Mouse (Mus musculus) liver, postnatal 0 days (tissue): ENCODE results near the gene Rpain. TPM values are rescaled to one million over a fixed set of nuclear protein-coding genes. Genes with fewer than 3 reads are reported as not detected.

Experiments
- ATAC-seq: fragments of 200-750 bp; cut with Nextera tagmentation; 2 replicates; pipeline ENCODE4 v1.8.0; 2017; ENCODE audit warnings: mild to moderate bottlenecking, moderate library complexity
- DNase-seq: peaks from one replicate; pipeline ENCODE4 v3.0.0-alpha.2; 2016
- H3K27ac ChIP-seq: fragments of 300-500 bp; sonication (generic); 2 replicates; pipeline ENCODE4 v1.5.1; 2014; ENCODE audit warnings: antibody characterized with exemption, moderate library complexity, mild to moderate bottlenecking, low read depth
- H3K27me3 ChIP-seq: fragments of 300-500 bp; sonication (generic); 2 replicates; pipeline ENCODE4 v1.6.1; 2014; ENCODE audit warnings: low read length, control low read depth, mixed read lengths; ENCODE audit not compliant: insufficient read depth
- H3K36me3 ChIP-seq: fragments of 300-500 bp; sonication (generic); replicated peaks from 2 replicates; pipeline ENCODE4 v1.6.1; 2014; ENCODE audit warnings: mild to moderate bottlenecking, control low read depth, low read length, moderate library complexity, mixed read lengths; ENCODE audit not compliant: insufficient read depth
- H3K4me1 ChIP-seq: fragments of 300-500 bp; sonication (generic); 2 replicates; pipeline ENCODE4 v1.6.1; 2014; ENCODE audit warnings: antibody characterized with exemption, mild to moderate bottlenecking, control low read depth; ENCODE audit not compliant: insufficient read depth
- H3K4me2 ChIP-seq: fragments of 300-500 bp; sonication (generic); 2 replicates; pipeline ENCODE4 v1.6.1; 2014; ENCODE audit warnings: low read depth, mild to moderate bottlenecking, low read length, moderate library complexity, mixed read lengths
- H3K4me3 ChIP-seq: fragments of 300-500 bp; sonication (generic); 2 replicates; pipeline ENCODE4 v1.5.1; 2014; ENCODE audit warnings: low read depth, low read length
- H3K9ac ChIP-seq: fragments of 300-500 bp; sonication (generic); replicated peaks from 2 replicates; pipeline ENCODE4 v1.6.1; 2014; ENCODE audit warnings: mild to moderate bottlenecking, moderate library complexity
- H3K9me3 ChIP-seq: fragments of 300-500 bp; sonication (generic); 2 replicates; pipeline ENCODE4 v1.6.1; 2016; ENCODE audit warnings: mild to moderate bottlenecking, control low read depth, low read length, mixed read lengths
- CTCF ChIP-seq: sonication (generic); IDR thresholded peaks from 2 replicates; pipeline ENCODE4 v1.5.1; 2016; ENCODE audit warnings: antibody characterized with exemption, low read depth
- EP300 ChIP-seq: IDR thresholded peaks from 2 replicates; pipeline ENCODE4 v1.6.1; 2016; ENCODE audit warnings: antibody characterized with exemption, low read depth, mild to moderate bottlenecking
- WGBS: fragments of 180-500 bp; shearing (Covaris S2); extraction: QIAGEN DNeasy Blood & Tissue Kit; methylation state at CpG from one replicate; pipeline ENCODE4 v1.1.7; 2014; ENCODE audit not compliant: insufficient replicate concordance; 5-methylcytosine and 5-hydroxymethylcytosine counted together
- polyA plus RNA-seq: library from polyadenylated mRNA; unstranded; fragments of >200 nt; fragmentation: Nextera tagmentation; extraction: Ambion mirVana; gene quantifications from 2 replicates; pipeline ENCODE4 v1.2.1, GENCODE M21; 2015

Gene Rpain
- polyA plus RNA-seq, 1 experiment from 2014 or later: 51.7 TPM

DNA sequence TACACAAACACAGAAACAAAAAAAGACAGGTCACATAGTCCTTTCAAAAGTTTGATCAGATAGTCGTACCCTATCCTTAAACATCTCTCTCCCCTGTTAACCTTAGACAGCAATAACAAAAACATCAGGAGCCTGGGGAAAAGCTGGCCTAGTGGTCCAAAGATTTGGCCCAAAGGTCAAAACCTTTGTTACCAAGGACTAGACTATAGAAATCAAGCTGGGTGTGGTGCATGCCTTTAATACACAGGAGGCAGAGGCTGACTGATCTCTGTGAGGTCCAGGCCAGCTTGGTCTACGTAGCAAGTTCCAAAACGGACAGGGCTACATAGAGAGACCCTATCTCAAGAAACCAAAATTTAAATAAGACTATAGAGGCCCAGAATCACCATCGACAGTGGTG, 15.3 kb upstream of the Rpain start:
- Histone ChIP-seq H3K9me3 (no peaks in the 10 kb centered on the region), H3K9ac (no peak overlapping the region), H3K36me3 (peaks cover 83% of the 10 kb centered on the region), H3K27me3 (no peaks in the 10 kb centered on the region), H3K4me1 (no peaks in the 10 kb centered on the region), H3K4me2 (no peak overlapping the region), H3K27ac (no peak overlapping the region), H3K4me3 (no peak overlapping the region)
- TF ChIP-seq EP300 (no peak), CTCF (no peak)
- WGBS: 82% methylated on average over 4 of the region's 4 CpGs
- ATAC-seq (no peak), DNase-seq (no peak)

DNA sequence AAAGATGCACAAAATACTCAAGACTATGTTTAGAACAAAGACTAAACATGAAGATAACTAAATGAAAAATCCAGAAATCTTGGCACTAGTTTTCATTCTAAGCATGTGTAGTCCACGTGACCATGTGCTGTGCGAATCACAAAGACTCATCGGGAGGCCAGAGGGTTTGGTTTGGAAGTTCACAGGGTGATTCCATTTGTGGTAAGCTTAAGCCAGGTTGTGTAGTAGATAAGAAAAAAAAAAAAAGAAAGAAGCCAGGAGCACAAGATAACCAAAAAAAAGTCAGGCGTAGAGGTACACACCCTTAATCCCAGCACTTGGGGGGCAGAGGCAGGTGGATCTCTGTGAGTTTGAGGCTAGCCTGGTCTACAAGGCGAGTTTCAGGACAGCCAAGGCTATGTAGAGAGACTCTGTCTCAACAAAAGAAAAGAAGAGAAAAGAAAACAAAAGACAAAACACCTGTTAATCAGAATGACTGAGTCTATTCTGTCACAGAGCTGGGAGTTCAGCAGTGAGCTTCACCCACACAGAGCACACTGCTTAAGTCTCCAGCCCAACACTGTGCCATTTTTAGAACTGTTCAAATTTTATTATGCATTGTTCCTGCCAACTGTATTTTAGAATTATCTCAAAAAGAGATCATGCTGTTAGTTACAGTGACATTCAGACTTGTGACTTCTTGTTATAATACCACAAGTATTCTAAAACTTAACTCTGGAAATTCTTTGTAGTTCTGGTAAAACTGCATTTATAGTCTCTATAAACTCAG, 9.0 kb upstream of the Rpain start:
- Histone ChIP-seq H3K4me3 (no peak overlapping the region), H3K27ac (0 out of 2 replicates have a peak overlapping the region, but pooled peaks have one; percentile 2), H3K36me3 (peaks cover 80% of the 10 kb centered on the region), H3K9ac (no peak overlapping the region), H3K27me3 (no peaks in the 10 kb centered on the region), H3K4me1 (no peaks in the 10 kb centered on the region), H3K9me3 (no peaks in the 10 kb centered on the region), H3K4me2 (no peak overlapping the region)
- DNase-seq: no peak
- TF ChIP-seq CTCF (no peak), EP300 (no peak)
- peak; percentile 27 for ATAC-seq
- WGBS: 85% methylated on average over 5 of the region's 5 CpGs

DNA sequence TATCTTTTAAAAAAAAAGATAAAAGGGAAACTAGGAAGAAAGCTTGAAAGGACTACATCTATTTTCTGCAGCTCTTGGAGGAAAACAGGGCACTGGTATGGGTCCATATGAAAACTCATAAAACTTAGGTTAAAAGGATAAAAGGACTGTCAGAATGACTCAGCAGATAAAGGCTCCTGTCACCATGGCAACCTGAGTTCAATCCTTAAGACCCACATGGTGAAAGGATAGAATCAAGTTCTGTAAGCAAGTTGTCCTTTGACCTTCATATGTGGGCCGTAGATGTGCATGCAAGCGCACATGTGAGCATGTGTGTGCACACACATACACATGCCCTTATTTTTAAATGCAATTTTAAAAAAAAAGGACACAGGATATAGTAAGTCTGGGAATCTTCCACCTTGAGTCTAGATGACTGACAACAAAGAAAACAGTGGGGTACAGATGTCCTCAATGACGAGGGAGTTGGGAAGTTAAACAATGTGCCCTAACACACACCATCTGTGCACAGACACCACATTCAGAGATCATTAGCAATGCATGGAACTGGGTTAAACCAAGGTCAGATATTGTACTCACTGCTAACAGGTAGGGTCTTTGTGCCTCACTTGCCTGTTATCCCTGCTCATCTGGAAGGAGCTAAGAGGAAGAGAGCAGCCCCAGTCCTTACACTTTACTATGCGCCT, 5.6 kb upstream of the Rpain start:
- H3K36me3 ChIP-seq: peaks cover 56% of the 10 kb centered on the region
- no peak for TF ChIP-seq CTCF
- TF ChIP-seq EP300: no peak
- H3K4me3 ChIP-seq: no peak overlapping the region
- H3K4me1 ChIP-seq: peaks cover 11% of the 10 kb centered on the region
- H3K9ac ChIP-seq: no peak overlapping the region
- ATAC-seq: no peak
- H3K27ac ChIP-seq: no peak overlapping the region
- 86% methylated on average over 4 of the region's 4 CpGs for WGBS
- H3K27me3 ChIP-seq: no peaks in the 10 kb centered on the region
- H3K4me2 ChIP-seq: no peak overlapping the region
- no peak for DNase-seq
- H3K9me3 ChIP-seq: no peaks in the 10 kb centered on the region

DNA sequence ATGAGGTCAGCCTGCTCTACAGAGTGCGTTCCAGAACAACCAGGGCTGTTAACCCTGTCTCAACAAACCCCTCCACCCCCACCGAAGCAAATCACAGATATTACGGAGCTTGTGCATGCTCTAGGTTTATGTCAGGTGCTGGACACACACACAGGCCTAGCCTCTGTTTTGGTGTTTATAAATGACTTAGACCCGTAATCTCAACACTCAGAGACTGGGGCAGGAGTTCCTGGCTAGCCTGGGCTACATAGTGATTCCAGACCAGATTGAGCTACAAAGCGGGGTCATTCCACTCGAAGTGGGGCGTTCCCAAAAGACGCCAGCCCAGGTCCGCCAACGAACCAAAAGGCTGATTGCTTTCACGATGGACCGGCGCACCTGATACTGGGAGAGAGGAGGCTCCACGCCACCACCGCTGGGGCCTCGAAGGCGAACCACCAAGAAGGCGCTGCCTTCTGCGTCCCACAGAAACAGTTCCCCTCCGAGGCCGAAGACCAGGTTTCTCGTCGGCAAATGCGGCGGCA, 680 bp upstream of the Rpain start:
- Histone ChIP-seq H3K4me1 (peaks cover 20% of the 10 kb centered on the region), H3K4me3 (peak overlapping the region; percentile 94), H3K27me3 (no peaks in the 10 kb centered on the region), H3K27ac (peak overlapping the region; percentile 91), H3K9me3 (no peaks in the 10 kb centered on the region), H3K36me3 (peaks cover 41% of the 10 kb centered on the region), H3K4me2 (peak overlapping the region; percentile 77), H3K9ac (peak overlapping the region; percentile 96)
- ATAC-seq (peak; percentile 4; the same call in 1 of the 2 replicates), DNase-seq (no peak)
- WGBS: under 1% methylated on average over 25 of the region's 25 CpGs
- no peak for TF ChIP-seq CTCF
- TF ChIP-seq EP300: no peak

DNA sequence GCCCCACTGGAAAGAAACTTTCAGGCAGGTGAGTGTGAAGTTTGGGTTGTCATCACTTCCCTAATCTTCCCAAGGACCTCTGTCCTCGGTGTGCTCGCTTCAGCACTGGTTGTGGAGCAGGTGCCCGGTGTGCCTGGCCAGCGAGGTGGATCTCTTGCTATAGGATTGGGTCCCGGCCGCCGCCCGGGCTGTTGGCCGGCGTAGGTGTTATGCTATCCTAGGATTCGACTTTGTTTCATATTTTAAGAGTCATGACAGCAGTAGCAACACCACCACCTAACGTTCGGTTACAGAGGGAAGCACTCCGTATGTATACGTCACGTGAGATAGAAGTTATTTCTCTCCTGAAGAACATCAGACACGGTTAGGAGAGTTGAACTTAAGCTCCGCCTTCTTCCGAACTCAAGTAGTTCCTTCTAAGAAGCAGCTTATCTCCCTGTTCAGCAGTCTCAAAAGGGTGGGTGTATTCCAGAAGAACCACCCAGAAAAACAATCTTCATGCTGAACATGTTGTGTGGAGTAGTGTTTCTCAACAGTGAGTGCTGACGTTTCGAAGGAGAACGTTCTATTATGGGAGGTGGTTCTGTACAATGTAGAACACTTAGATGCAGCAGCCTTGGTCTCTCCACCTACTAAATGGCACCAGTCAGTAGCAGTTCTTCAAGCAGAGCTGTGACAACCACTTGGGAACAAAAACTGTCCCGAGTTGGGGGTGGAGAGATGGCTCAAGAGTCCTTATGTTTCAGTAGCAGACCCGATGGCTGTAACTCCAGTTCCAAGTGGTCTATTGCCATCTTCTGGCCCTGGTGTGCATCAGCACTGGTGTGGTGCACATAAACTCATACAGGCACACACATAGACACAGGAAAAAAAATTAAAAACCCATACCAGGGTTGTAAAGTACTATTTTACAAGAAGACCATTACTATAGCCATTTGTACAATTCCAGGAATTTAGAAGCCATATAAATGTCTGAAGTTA, 837 bp downstream of the Rpain start:
- 9% methylated on average over 24 of the region's 24 CpGs for WGBS
- Histone ChIP-seq H3K36me3 (peaks cover 41% of the 10 kb centered on the region), H3K4me2 (peak overlapping the region; percentile 79), H3K4me3 (peak overlapping the region; percentile 94), H3K4me1 (peaks cover 20% of the 10 kb centered on the region), H3K9ac (peak overlapping the region; percentile 64), H3K9me3 (no peaks in the 10 kb centered on the region), H3K27ac (peak overlapping the region; percentile 91), H3K27me3 (no peaks in the 10 kb centered on the region)
- TF ChIP-seq EP300: no peak
- peak; percentile 46 for TF ChIP-seq CTCF
- peak; percentile 57 for ATAC-seq
- DNase-seq: peak; percentile 31
